Mouse (Mus musculus) cerebellum, adult 11 months (tissue): ENCODE results near the gene Enoph1.

Experiments used
- DNase-seq: peaks from one replicate; pipeline ENCODE4 v3.0.0; 2022

Gene Enoph1

DNA sequence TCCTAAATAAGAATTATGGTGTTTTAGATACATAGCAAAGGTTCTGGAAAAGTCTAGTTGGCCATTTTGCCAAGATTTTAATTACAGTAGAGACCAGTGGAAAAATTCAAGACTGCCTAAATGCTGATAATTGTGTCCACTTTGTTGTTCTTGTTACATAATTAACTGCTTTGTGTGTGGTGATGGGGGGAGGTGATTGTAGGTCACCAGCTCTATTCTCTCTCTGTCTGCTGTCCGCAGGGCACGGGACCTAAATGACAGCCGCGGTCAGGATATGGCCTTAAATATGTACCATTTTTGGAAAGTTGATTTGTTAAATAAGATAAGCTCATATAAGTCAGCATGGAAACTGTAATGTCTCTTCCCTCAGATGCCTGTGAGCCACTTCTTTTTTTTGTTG is 1.5 kb downstream of the Enoph1 start:
- DNase-seq = no peak

DNA sequence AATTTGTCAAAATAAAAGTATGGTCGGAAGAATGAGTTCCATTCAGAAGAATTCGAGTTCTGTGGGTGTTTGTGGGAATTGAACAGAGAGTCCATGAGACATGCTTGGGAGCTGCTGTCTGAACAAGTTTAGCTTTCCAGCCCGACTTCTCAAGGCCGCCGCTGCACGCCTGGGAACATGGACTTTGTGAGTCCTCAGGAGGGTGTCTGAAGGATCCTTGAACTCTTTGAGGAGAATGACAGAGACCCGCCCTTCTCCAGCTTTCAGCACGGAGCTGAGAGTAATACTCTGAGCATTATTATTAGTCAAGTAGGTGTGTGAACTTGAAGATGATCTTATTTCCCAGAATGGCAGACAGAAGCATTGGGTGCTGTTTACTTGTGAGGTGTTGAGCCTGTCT is 2.7 kb downstream of the Enoph1 start:
- no peak for DNase-seq

DNA sequence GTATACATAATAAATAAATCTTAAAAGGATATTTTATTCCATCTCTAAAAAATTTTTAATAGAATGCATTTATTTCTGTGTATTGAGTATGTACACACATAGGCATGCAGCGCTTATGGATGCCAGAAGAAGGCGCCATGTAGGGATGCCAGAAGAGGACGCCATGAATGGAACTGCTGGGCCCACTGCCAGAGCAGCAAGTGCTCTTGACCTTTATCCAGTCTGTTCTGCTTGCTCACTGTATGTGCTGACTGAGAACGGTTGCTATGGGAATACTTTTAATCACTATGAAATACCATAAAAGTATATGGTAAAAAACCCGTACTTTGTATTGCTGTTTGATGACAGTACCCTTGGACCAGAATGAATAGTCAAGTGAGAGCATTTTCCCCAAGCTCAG is 3.6 kb downstream of the Enoph1 start:
- DNase-seq = peak; percentile 60

GRCm38 (mm10) chr5:100044030-100044429 is 4.2 kb downstream of the Enoph1 start:
- no peak for DNase-seq

- DNase-seq = no peak
Measured at GRCm38 (mm10) chr5:100044621-100045020, 4.8 kb downstream of the Enoph1 start.

DNA sequence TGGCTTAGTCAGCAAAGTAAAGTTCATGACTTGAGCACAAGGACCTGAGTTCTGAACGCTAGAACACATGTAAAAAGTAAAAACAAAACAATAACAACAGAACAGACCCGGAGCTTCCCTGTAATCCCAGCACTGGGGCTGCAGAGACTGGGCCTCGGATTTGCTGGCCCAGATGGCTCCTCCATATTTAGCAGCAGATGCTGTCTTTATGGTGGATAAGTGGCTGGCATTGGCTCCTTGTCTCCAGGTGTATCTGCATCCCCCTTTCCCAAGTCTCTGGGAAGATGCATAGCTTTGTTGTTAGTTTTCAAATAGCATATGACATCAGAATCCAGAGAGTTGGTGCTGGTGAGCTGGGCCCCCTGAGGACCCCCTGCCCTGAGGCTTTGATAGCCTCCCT is 6.3 kb downstream of the Enoph1 start:
- no peak for DNase-seq

GRCm38 (mm10) chr5:100047143-100047640 is 7.4 kb downstream of the Enoph1 start:
- no peak for DNase-seq

- DNase-seq = no peak
Measured at GRCm38 (mm10) chr5:100047871-100048270, 8.1 kb downstream of the Enoph1 start.

- DNase-seq = no peak
Measured at GRCm38 (mm10) chr5:100049904-100050303, 10.1 kb downstream of the Enoph1 start.

GRCm38 (mm10) chr5:100052728-100053127 is 12.9 kb downstream of the Enoph1 start:
- DNase-seq = no peak

DNA sequence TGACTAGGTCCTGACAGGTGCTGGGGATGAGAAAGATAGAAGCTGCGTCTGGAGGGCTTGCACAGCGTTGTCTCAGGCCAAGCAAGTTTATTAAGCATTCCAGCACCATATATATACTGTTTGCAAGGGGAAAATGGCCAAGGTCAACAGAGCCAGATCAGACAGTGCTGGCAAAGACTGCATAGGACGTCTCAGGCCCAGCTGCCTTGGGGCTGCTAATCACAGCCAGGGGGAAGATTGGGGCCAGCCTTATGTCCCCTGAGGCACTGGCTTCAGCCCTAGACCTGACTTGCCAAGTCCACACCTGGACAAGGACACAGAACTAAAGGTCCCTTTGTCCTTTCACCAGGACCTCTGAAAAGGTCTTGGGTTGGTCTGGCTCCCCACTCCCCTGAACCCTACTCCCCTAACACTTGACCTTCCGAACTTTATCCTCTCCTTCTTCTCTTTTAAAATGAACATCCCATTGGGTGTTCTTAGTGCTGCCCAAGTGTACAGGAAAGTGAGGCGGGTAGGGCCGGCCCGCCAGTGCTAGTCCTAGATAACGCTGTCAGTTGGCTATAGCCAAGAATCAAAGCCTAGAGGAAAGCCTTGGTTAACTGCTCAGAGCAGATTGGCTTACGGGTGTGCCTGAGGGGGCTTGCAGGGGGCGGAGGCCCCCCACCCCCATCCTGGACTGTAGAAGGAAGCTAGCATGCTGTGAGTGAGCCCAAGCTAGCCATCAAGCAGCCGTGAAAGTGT is 15.2 kb downstream of the Enoph1 start:
- no peak for DNase-seq

GRCm38 (mm10) chr5:100055866-100056369 is 16.1 kb downstream of the Enoph1 start:
- DNase-seq = no peak

- no peak for DNase-seq
Measured at GRCm38 (mm10) chr5:100057461-100058209, 17.9 kb downstream of the Enoph1 start.

DNA sequence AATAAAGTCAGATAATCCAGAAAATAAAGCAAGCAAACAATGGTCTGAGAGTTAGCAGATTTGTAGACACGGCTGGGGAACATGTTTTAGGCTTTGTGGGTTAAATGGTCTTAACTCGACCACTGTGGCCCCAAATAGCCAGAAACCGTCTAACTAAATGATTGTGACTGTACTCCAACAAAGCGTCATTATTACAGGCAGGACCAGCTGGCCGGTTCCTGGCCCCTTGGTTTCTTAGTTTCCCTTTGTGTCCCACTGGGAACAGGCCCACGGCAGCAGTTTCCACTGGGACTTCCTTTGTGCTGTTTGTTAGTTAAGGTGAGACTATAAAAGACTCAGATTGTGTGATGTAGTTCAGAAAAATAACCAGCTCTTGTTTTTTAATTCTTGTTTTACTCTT is 18.9 kb downstream of the Enoph1 start:
- DNase-seq = no peak

- DNase-seq = no peak
Measured at GRCm38 (mm10) chr5:100059326-100059725, 19.5 kb downstream of the Enoph1 start.

- DNase-seq = no peak
Measured at GRCm38 (mm10) chr5:100060876-100061275, 21.1 kb downstream of the Enoph1 start.

- no peak for DNase-seq
Measured at GRCm38 (mm10) chr5:100067579-100067978, 27.8 kb downstream of the Enoph1 start.

DNA sequence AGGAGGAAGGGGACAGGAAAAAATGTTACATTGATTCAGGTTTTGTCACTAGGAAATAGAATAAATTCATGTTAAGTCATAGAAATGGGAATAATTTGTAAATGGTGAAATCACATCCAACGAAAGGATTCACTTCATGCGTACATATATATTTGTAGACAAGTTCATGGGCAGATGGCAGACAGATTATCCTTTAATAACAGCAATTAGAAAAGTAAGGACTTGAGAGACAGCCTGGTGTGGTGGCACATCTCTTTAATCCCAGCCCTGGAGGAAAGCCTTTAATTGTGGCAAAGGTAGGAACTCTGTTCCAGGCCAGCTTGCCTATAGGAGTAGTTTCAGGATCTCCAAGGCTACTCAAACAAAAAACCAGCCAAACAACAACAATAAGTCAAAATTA is 29.7 kb downstream of the Enoph1 start:
- no peak for DNase-seq

DNA sequence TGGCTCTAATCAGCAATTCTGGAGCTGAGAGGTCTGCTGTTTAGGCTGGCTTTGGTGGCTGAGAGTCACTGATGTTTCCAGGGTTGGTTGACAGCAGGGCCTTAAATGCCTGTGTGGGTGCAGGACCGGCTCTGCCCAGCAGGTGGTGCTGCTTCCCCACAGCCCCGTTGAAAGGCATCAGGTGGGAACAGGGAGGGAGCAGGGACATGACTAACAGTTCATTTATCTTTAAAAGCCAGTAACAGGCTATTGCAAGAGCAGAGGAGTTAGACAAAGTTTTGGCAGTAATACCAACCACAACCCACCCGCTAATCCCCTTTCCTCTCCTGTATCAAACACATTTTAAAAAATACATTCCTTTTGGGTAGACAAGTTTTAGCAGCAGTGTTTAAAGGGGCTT is 30.5 kb downstream of the Enoph1 start:
- DNase-seq = peak; percentile 77

GRCm38 (mm10) chr5:100071541-100071940 is 31.8 kb downstream of the Enoph1 start:
- DNase-seq = no peak

GRCm38 (mm10) chr5:100072557-100072956 is 32.8 kb downstream of the Enoph1 start:
- no peak for DNase-seq

DNA sequence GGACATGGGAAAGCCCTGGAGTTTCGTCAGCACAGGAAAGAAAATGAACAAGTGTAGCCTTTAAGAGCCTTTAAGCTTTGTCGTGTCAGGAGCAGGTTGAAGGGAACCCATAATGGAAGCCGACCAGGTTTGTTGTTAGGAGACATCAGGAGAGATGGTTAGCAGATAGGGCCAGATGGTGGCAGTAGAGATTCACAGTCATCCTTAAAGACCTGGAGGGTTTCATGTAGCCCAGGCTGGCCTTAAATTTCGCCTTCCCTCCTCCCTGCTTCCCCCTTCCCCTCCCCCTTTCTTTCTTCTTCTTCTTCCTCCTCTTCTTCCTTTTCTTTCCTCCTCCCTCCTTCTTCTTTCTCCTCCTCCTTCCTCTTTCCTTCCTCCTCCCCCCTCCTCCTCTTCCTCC is 34.8 kb downstream of the Enoph1 start:
- no peak for DNase-seq

DNA sequence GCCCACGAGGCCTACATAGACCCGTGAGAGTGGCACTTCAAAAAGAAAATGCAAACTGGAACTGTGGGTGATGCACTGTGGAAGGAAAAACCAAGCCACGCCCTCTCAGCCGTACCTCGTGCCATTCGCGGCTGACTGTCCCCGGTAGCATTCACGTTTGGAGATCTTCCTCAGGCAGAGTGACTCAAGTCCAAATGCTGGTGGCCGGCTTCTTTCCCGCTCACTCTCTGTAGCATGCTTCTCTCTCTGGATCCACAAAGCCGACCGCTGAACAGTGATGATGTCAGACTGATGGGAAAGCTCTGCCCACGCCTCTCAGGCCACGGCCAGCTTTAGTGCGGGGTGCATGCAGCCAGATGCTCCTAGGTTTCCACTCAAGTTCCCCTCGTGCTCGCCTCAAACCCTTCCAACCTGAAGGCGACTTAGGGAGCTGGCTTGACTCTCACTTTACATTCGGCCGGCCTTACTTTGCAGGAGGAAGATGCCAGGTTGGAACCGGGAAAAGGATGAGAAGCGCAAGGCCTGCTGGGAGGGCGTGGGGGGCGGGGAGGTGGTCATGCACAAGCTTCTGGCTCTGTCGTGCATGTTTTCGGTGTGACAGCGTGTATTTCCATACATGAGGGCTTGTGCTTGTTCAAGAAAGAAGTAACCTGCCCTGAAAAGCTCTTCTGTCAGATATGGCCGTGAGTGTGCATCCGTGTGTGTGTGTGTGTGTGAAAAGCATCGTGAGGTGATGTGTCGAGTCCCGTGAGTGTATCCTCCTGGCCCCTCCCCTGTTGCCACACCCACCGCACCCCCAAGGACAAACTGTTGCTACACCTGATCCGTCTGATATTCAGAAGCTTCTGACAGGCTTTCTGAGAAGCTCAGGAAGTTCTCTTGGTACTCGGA is 39.5 kb downstream of the Enoph1 start:
- DNase-seq = no peak
